Mouse (Mus musculus) neural tube, embryonic 10.5 days (tissue): ENCODE results near the gene Rgp1.
A peak's percentile ranks its signal among the peaks of the same experiment; 100 is the strongest.
"Not testable (repeated sequence)": the region's sequence is repeated elsewhere in the genome, so short reads cannot be mapped to it uniquely, and the experiment has no call there.

Experiments
- DNase-seq: peaks from one replicate; pipeline ENCODE4 v3.0.0-alpha.2; 2017; ENCODE audit warnings: low spot score; ENCODE audit errors: extremely low spot score

Rgp1 gene

GRCm38 (mm10) chr4:43593453-43593852 lies 14.9 kb downstream of the Rgp1 start:
- DNase-seq, result no peak

GRCm38 (mm10) chr4:43596597-43596996 lies 18.1 kb downstream of the Rgp1 start:
- not testable (repeated sequence) for DNase-seq

GRCm38 (mm10) chr4:43598200-43598599 lies 19.7 kb downstream of the Rgp1 start:
- no peak for DNase-seq

- no peak for DNase-seq
Observed at GRCm38 (mm10) chr4:43598650-43599380, 20.3 kb downstream of the Rgp1 start.

DNA sequence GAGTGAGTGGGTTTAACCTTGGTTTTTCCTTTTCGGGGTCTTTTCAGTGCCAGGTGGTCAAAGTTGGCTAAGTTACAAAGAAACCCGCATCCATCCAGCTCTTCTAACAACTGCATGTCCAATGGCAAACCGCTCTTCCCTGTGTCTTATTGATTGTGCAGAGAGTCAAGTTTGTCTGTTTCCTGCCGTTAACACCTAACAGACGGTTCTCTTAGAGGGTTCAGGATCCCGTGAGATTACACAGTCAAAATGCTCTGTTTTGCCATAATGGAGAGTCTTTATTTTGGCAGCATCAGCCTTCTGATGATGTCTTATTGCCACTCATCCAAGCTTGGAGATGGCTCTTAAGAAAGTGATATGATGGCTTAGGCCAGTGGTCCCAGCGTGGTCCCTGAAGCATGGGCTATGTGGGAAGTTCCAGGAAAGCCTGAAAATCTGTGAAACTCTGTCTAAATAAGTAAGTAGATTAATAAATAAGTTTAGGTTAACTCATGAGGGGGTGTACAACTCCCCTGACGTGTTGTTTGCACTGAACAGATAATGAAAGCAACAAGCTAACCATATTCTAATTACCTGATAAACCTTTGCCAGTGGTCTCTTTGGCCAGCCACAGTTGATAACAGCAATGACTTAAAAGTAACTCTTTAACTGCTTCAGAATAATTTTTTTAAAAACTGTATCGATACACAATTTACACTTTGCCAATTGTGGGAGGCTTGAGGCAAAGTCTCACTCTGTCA lies 21.9 kb downstream of the Rgp1 start:
- no peak for DNase-seq

GRCm38 (mm10) chr4:43604099-43604498 lies 25.6 kb downstream of the Rgp1 start:
- no peak for DNase-seq

- DNase-seq, result no peak
Observed at GRCm38 (mm10) chr4:43604751-43605685, 26.5 kb downstream of the Rgp1 start.

DNA sequence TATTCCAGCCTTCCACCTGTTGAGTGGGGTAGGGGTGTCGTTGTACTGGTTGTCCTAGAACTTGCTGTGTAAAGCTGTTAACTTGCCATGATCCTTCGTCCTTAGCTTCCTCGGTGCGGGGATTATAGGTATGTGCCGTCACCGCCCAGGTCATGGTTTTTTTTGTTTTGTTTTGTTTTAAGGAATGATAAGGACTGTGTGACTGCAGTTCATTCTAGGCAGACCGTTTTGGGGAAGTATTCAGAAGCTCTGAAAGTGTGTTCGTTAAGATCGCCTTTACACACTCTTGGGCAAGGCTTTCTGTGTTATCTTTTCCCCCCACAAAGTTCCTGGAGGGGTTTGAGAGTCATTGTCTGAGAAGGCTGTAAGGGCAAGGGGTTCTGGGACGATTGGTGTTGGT lies 34.0 kb downstream of the Rgp1 start:
- no peak for DNase-seq

DNA sequence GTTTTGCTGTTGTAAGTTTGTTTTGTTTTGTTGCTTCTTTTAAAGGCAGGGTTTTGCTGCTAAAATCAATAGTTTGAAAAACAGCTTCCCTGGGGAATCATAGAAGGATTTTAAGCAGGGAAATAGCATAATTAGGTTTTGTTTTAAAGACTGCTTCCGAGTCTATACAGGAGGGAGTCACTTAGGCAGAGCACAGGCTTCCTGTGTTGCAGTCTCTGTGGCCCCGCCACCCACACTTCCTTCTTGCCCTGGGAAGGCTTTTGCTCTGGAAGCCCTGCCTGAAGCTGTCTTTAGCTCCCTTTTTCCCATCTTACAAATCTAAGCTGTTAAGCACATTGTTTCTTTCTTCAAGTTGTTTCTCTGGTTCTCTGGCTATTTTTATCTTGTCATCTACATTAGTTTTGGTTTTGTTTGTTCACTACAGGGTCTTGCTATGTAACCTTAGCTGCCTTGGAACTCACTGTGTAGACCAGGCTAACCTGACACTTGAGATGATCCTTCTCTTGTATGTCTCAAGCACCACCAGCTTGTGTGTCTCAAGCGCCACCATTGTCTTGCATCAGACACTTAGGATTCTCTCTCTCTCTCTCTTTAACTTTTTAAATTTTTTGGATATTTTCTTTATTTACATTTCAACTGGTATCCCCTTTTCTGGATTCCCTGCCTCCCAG lies 34.7 kb downstream of the Rgp1 start:
- no peak for DNase-seq

DNA sequence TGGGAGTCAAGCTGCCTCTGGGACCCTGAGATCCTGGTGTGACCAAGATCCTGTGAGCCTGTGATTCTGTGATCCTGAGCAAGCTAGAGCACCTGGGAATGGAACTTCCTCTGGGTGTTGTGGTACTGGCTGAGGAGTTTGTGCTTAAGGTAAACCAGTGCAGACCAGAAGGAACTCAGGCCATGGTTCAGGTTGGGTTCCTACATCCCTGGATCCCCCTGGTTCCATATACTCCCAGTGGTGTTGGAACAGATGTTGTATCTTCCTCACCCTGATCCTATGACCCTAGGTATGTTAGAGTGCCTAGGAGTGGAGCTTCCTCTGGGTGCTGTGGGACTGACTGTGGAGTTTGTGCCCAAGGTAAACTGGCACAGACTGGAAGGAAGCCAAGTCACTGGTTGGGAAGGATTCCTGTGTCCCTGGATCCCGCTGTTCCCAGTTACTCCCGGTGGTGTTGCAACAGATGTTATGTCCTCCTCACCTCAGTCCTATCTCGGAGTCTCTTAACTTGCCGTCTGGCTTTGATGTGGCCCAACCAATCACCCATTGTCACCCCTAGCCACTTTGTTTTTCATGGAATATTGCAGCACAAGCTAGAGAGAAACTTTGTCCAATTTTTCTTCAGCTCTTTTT lies 41.7 kb downstream of the Rgp1 start:
- no peak for DNase-seq

GRCm38 (mm10) chr4:43629106-43629817 lies 50.7 kb downstream of the Rgp1 start:
- DNase-seq, result peak; percentile 19

- peak; percentile 79 for DNase-seq
Observed at GRCm38 (mm10) chr4:43630030-43630581, 51.6 kb downstream of the Rgp1 start.

DNA sequence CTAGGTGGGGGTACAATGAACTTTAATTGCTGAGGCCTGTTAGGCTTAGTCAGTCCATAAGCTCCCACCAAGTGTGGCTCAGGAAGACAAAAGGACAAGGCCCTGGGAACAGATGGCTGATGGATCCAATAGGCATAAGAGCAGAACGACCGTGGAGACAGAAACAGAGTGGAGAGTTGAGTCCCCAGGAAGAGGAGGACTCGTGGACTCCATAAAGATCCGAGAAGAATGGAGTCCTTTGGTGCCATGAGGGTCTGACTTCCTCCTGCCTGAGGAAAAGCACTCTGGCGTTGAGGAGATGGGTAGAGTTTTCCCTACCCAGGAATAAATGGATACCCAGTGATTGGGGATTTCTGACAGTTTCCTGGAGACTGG lies 52.1 kb downstream of the Rgp1 start:
- DNase-seq, result peak; percentile 53

DNA sequence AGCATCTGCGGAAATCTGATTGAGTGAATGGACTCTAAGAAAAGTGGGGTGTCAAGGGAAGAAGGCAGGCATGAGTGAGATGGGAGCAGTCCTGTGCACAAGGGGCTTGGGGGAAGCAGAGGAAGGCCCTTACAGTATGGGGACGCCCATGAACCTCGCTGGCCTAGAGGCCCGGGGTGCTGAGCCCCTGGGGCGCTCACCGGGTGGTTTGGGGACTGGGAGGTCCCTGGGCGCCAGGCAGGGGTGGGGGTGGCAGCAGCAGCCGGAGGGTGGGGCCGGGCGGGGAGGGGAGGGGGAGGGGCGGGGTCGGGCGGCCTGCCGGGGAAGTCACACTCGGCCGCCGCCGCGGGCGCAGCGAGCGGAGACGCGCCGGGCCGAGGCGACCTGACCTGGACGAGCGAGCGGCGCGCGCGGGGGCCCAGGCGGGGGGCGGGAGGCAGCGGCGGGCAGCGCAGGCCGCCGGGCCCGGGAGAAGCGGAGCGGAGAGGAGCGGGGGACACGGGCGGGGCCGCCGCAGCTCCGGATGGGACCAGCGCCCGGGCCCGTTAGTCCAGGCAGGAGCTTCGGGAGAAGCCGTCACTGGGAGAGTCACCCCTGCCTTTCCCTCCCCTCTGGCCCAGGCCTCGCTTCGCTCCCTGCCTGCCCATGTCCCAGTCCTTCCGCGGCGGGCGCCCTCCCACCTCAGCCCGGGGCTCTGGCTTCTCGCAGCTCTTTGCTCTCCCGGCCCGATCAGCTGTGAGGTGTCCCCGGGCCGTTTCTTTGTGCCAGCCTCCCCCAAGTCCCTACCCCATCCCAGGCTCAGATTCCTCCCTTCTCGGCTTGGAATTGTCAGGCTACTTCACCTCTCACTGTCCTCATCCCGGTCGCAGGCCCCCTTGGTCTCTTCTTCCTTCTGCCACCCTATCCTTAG lies 52.8 kb downstream of the Rgp1 start, which contains the start of gene Npr2:
Gene Npr2 (plus strand): TSS at position 890 of the 910 bp plus-strand sequence.
- peak; percentile 74 for DNase-seq

DNA sequence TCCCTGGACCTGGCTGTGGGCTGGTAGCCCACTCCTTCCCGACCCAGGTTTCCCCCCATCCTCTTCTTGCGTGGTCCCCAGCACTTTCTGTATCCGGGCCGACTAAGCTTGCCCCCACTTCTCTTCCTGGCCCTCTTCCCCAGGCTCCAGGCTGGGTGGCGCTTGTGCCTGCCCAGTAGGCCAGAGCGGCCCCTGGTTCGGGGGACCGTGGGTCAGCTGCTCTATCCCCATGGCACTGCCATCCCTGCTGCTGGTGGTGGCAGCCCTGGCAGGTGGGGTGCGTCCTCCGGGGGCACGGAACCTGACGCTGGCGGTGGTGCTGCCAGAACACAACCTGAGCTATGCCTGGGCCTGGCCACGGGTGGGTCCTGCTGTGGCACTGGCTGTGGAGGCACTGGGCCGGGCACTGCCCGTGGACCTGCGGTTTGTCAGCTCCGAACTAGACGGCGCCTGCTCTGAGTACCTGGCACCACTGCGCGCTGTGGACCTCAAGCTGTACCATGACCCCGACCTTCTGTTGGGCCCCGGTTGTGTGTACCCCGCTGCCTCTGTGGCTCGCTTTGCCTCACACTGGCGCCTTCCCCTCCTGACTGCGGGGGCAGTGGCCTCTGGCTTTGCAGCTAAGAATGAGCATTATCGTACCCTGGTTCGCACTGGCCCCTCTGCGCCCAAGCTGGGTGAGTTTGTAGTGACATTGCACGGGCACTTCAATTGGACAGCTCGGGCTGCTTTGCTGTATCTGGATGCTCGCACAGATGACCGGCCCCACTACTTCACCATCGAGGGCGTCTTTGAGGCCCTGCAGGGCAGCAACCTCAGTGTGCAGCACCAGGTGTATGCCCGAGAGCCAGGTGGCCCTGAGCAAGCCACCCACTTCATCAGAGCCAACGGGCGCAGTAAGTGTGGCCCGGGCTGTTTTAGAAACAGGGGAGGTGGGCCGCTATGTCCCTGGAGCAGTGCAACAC lies 53.7 kb downstream of the Rgp1 start:
- DNase-seq, result no peak

DNA sequence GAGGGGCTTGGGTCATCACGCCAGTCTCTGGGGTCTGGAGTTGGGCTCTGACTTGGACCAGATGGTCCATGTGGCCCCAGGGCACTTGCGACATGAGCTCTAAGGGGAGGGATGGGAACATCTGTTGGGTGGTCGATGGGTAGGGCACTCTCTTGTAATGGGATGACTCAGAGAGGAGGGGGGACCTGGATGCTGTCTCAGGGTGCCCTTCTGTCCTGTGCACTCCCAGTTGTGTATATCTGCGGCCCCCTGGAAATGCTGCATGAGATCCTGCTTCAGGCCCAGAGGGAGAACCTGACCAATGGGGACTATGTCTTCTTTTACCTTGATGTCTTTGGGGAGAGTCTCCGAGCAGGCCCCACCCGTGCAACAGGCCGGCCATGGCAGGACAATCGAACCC lies 54.8 kb downstream of the Rgp1 start:
- DNase-seq, result peak; percentile 12

DNA sequence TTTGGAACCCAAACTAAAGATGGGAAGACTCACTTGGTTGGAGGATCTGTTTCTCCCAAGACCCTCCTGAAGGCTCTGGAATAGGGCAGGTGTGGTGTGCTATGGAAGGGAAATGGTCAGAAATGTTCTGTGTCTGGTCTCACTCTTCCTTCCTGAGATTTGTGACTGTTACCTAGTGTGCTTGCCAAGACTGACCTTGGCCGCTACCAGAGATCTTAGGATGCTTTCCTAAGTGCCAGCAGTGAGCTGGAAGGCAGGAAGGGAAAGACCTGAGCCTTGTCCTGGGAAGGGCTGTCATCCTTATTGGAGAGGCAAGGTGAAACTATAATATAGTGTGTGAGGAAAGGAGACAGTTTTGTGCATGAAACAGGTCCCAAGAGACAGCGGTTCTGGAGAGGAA lies 55.2 kb downstream of the Rgp1 start:
- DNase-seq, result peak; percentile 11
